Mouse (Mus musculus) ES-E14 (cell line): ENCODE data around the gene Ceacam18. TPM values are rescaled to one million over a fixed set of nuclear protein-coding genes. Genes with fewer than 3 reads are reported as not detected.
"Not testable (repeated sequence)": the region's sequence is repeated elsewhere in the genome, so short reads cannot be mapped to it uniquely, and the experiment has no call there.

Experiments used
- DNase-seq: peaks from one replicate; pipeline ENCODE4 v3.0.0-alpha.2; 2013; ENCODE audit warnings: low read depth, low spot score
- H3K27ac ChIP-seq: 2 replicates; pipeline ENCODE4 v1.5.1; 2012; ENCODE audit warnings: low read depth, mild to moderate bottlenecking, low read length, moderate library complexity, mixed read lengths; ENCODE audit not compliant: poor library complexity, insufficient read depth, severe bottlenecking
- H3K36me3 ChIP-seq: 2 replicates; pipeline ENCODE4 v1.6.1; 2012; ENCODE audit warnings: mild to moderate bottlenecking, low read length, moderate library complexity, mixed read lengths; ENCODE audit not compliant: control insufficient read depth, poor library complexity, insufficient read depth, severe bottlenecking
- H3K4me1 ChIP-seq, 2 experiments: fragments of 150-350 bp in 1 of 2; sonication (generic) in 1 of 2; 2 replicates each; pipeline ENCODE4 v1.6.1; 2012; ENCODE audit warnings: low read length in 2 of 2, mild to moderate bottlenecking in 1 of 2, mixed read lengths in 1 of 2; ENCODE audit not compliant: control insufficient read depth in 2 of 2, insufficient read depth in 2 of 2, poor library complexity in 1 of 2
- H3K4me3 ChIP-seq, 2 experiments: fragments of 150-350 bp in 1 of 2; sonication (generic) in 1 of 2; 2 replicates each; pipeline ENCODE4 v1.5.1; 2012; ENCODE audit warnings: low read length in 2 of 2, low read depth in 1 of 2, mild to moderate bottlenecking in 1 of 2, mixed read lengths in 1 of 2; ENCODE audit not compliant: insufficient read depth in 1 of 2, poor library complexity in 1 of 2, severe bottlenecking in 1 of 2
- H3K9ac ChIP-seq: 2 replicates; pipeline ENCODE4 v1.6.1; 2012; ENCODE audit warnings: low read depth, mild to moderate bottlenecking, low read length, mixed read lengths; ENCODE audit not compliant: poor library complexity, insufficient read depth, severe bottlenecking
- H3K9me3 ChIP-seq: fragments of 150-350 bp; sonication (generic); 2 replicates; pipeline ENCODE4 v1.6.1; 2012; ENCODE audit warnings: low read depth, mild to moderate bottlenecking, low read length; ENCODE audit not compliant: control insufficient read depth, insufficient read depth
- CHD2 ChIP-seq: IDR thresholded peaks from 2 replicates; pipeline ENCODE4 v1.6.1; 2014; ENCODE audit warnings: mild to moderate bottlenecking, low read depth, low read length, inconsistent platforms
- HCFC1 ChIP-seq: IDR thresholded peaks from 2 replicates; pipeline ENCODE4 v1.6.1; 2012; ENCODE audit warnings: low read length, inconsistent platforms, borderline replicate concordance; ENCODE audit not compliant: insufficient read depth
- MAFK ChIP-seq: IDR thresholded peaks from 2 replicates; pipeline ENCODE4 v1.6.1; 2014; ENCODE audit warnings: mild to moderate bottlenecking, low read depth, low read length, inconsistent platforms; ENCODE audit not compliant: insufficient read depth
- ZC3H11A ChIP-seq: IDR thresholded peaks from 2 replicates; pipeline ENCODE4 v1.6.1; 2012; ENCODE audit warnings: low read depth, mild to moderate bottlenecking, inconsistent platforms, low read length, borderline replicate concordance
- ZNF384 ChIP-seq: IDR thresholded peaks from 2 replicates; pipeline ENCODE4 v1.6.1; 2012; ENCODE audit warnings: low read depth, low read length, inconsistent platforms
- in situ Hi-C, 2 experiments: fragments of 600-800 bp; cut with MboI; formaldehyde crosslinking; loops; one replicate each; pipeline ENCODE4 v1.15.1; 2025; ENCODE audit warnings: low sequenced_read_pairs in 2 of 2, inconsistent platforms in 1 of 2; ENCODE audit not compliant: unreplicated experiment in 2 of 2
- total RNA-seq: library from RNA; depleted of rRNA; stranded (reverse); fragments of 300-350 nt; gene quantifications from 2 replicates; pipeline ENCODE4 v1.2.3, GENCODE M21; 2012

Ceacam18 gene
- total RNA-seq, 1 experiment, result not detected

DNA sequence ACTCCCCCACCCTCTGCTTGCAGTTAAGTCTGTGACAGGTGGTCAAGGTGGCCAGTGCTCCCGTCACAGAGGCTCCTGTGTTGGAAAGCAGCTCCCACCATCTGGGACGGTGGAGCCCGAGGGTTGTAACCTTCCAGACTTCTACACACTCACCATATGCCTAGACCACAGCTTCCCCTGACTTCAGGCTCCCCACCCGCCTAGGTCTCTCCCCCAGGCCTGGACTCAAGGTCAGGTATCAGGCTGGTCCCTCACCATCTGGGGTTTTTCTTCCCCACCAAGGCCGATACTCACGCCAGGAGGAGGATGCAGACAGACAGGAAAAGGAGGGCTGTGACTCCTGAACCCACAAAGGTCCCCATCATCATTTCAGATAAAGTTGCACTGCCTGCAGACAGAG, 21.7 kb downstream of the Ceacam18 start:
- TF ChIP-seq ZNF384 (no peak), MAFK (no peak), ZC3H11A (no peak), HCFC1 (no peak)
- Histone ChIP-seq H3K4me1 (no peaks in the 10 kb centered on the region), H3K27ac (no peak overlapping the region), H3K36me3 (no peaks in the 10 kb centered on the region), H3K9ac (no peak overlapping the region), H3K9me3 (no peaks in the 10 kb centered on the region), H3K4me3 (no peak overlapping the region)
- in situ Hi-C loops, result no loop called here
- DNase-seq, result no peak

DNA sequence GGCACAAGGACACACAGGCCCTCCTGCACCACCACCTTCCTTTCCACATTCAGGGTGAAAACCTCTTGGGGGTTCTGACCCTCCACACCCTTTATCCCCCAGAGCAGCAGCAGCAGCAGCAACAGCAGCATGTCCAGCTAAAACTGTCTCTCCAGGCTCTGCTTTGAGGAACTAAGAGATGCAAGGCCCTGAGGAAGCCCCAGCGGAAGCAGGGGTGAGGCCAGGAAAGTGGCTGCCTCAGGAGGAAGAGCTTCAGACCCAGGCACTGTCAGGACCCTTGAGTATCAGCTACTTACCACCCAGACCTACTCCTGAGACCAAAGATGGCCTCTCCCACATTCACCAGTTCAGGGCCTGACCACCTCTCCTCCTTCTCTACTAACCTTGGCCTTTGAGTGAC, 25.5 kb downstream of the Ceacam18 start, which contains the start of gene Siglece:
TSS of gene Siglece (minus strand) at position 160 of the 400 bp plus-strand sequence.
- no peak within 1 kb of the TSS for H3K9ac ChIP-seq
- no peak within 1 kb of the TSS for H3K4me3 ChIP-seq
- H3K36me3 ChIP-seq, result no peaks in the 10 kb centered on the region
- in situ Hi-C loops, result no loop called here
- DNase-seq, result no peak
- H3K9me3 ChIP-seq, result no peaks in the 10 kb centered on the region
- TF ChIP-seq ZC3H11A (no peak), HCFC1 (no peak), MAFK (no peak), ZNF384 (no peak), CHD2 (no peak)
- no peaks in the 10 kb centered on the region for H3K4me1 ChIP-seq
- H3K27ac ChIP-seq, result no peak within 1 kb of the TSS

DNA sequence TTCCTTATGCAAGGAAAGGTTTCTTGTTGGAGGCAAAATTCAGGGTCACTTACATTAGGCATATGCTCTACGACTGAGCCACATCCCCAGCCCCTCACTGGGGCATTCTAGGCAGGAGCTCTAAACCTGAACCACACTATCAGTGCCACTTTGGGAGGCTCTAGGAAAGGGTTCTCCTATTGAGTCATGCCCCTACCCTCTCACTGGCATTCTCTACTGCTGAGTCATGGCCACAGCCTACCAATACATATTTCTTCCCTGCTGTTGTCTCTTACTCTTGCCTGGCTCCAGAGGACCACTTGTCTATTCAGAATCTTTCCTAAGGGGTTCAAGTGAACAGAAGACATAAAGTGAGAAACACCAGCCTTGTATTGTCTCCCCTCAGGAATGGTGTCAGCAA, 28.3 kb downstream of the Ceacam18 start:
- H3K27ac ChIP-seq, result no peak overlapping the region
- TF ChIP-seq CHD2 (no peak), HCFC1 (no peak), MAFK (no peak), ZNF384 (no peak), ZC3H11A (no peak)
- in situ Hi-C loops, result no loop called here

DNA sequence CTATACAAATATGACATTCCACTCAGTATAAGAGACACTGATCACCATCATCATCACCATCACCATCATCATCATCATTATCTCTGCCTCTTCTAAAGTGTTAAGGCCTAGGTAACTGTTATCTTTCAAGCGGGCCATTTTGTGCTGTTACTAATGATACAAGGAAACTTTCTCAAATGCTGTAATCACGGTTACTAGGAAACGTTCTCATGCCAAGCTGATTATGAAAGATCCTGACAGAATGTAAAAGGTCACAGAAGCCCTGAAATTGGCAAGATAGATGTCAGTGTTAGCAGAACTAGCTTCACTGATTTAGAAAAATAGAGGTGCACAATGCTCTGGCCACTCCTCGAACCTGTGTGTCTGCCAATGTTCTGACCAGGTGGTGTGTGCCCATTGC, 32.7 kb downstream of the Ceacam18 start:
- H3K9me3 ChIP-seq, DNase-seq, H3K4me3 ChIP-seq, H3K27ac ChIP-seq, H3K4me1 ChIP-seq, H3K9ac ChIP-seq, H3K36me3 ChIP-seq, in situ Hi-C loops: not testable (repeated sequence)

More for the DNA sequence above, 28.3 kb downstream of the Ceacam18 start:
- Histone ChIP-seq H3K4me3 (no peak overlapping the region), H3K4me1 (no peaks in the 10 kb centered on the region), H3K9me3 (no peaks in the 10 kb centered on the region), H3K9ac (no peak overlapping the region), H3K36me3 (no peaks in the 10 kb centered on the region)
- no peak for DNase-seq

DNA sequence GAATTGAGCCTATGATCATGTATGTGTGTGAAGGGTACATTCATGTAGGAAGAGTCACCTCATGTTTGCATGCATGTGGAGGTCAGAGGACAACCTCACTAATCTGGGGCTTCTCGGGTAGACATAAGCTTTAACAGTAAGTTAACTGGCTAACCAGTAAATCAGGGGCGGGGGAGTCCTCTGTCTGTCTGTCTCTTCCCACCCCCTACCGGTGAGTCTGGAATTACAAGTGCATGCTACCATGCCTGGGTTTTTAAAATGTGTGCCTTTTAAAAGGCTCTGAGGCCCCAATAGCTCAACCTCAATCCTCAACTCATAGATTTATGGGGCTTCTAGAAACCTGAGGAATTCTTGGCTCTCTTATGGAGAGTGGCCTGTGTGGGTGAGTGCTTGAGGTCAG, 34.1 kb downstream of the Ceacam18 start:
- H3K4me1 ChIP-seq, result peaks cover 0 to 4% of the 10 kb centered on the region in 2 experiments; a peak in 1 of 4 replicates
- H3K4me3 ChIP-seq, result no peak overlapping the region
- no peaks in the 10 kb centered on the region for H3K36me3 ChIP-seq
- DNase-seq, result no peak
- H3K27ac ChIP-seq, result no peak overlapping the region
- H3K9me3 ChIP-seq, result no peaks in the 10 kb centered on the region
- TF ChIP-seq CHD2 (no peak), ZNF384 (no peak), ZC3H11A (no peak), MAFK (no peak)
- in situ Hi-C loops, result no loop called here
- H3K9ac ChIP-seq, result no peak overlapping the region
